Mouse (Mus musculus) bone marrow macrophage, adult 2 months (primary cell): Measurements from ENCODE around the gene Spata2l.

Experiments used
- CTCF ChIP-seq: IDR thresholded peaks from 2 replicates; pipeline ENCODE4 v1.5.1; 2012; ENCODE audit warnings: low read depth, mild to moderate bottlenecking, low read length, moderate library complexity
- POLR2A ChIP-seq: IDR thresholded peaks from 2 replicates; pipeline ENCODE4 v1.6.1; 2012; ENCODE audit warnings: mild to moderate bottlenecking, low read depth, low read length, borderline replicate concordance

- TF ChIP-seq CTCF (no peak), POLR2A (no peak)
Observed at GRCm38 (mm10) chr8:123278445-123278844, 42.4 kb upstream of the Spata2l start.
